Mouse (Mus musculus): Measurements from ENCODE around the gene Scarb1.
"Not testable (repeated sequence)": the region's sequence is repeated elsewhere in the genome, so short reads cannot be mapped to it uniquely, and the experiment has no call there.

Gene Scarb1

GRCm38 (mm10) chr5:125340547-125341262, at the start of gene Scarb1:
Gene Scarb1 (minus strand): TSS chr5:125341094.
- in situ Hi-C loops (cut with MboI, MseI), result loop anchor here in 1 of 2 experiments (25.0 kb wide), 1 partner anchor 703 kb away; the partner anchor contains the start of gene Atp6v0a2

GRCm38 (mm10) chr5:125389579-125390441, 48.9 kb upstream of the Scarb1 start, which contains the start of gene Ubc:
Gene Ubc (minus strand): TSS chr5:125390202.
- in situ Hi-C loops (cut with MboI, MseI), result no loop called here

- in situ Hi-C loops (cut with MboI, MseI), result no loop called here
These were observed 48.3 kb upstream of the Scarb1 start, which contains the start of gene Gm10382 for GRCm38 (mm10) chr5:125389131-125389578. Gene Gm10382 (plus strand): TSS chr5:125389322.

DNA sequence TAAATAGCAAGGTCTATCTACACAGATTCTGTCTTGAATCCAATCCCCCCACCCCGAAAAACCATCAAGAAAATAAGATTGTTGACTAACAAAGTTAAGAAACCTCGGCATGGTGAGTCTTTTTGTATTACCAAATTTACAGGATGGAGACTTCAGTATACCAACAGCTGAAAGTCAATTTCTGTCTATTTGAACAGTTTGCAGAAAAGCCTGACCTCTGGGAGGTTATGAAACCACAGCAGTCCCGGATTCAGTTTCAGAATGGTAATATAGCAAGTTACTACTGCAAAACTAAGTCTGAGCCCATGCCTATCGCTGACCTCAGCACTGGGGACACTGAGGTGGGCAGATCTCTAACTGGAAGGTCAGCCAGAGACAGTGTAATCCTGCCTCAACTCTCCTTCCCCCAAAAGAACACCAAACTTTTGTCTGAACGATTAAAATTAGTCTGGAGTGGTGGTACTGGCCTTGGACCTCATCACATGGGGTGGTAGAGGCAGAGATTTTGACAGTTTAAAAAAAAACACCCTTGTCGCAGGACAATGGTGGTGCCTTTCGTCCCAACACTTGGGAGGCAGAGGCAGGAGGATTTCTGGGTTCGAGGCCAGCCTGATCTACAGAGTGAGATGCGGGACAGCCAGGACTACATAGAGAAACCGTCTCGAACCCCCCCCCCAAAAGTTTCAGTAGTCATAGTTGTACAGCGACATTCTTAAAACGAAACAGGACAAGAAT, 47.6 kb upstream of the Scarb1 start:
- in situ Hi-C loops (cut with MboI, MseI), result no loop called here

GRCm38 (mm10) chr5:125387295-125387694, 46.4 kb upstream of the Scarb1 start:
- in situ Hi-C loops (cut with MboI, MseI), result not testable (repeated sequence)

DNA sequence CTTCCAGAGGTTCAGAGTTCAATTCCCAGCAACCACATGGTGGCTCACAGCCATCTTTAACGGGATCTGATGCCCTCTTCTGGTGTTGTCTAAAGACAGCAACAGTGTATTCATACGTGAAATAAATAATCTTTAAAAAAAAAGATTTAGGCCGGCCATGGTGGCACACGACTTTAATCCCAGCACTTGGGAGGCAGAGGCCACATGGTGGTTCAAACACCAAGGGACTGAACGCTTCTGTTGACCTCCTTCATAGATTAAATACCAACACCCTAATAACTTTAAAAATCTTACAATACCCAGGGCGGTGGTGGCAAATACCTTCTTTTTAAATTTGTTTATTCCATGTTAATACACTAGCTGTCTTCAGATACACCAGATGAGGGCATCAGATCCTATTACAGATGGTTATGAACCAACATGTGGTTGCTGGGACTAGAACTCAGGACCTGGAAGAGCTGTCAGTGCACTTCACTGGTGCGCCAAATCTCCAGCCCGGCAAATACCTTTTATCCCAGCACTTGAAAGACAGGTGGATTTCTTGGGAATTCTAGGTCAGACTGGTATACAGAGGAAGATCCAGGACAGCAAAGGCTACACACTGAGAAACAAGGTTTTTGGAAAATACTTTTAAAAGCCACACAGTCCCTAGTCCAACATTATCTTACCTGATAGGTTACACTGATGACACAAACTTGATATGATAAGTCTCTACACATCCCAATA, 44.5 kb upstream of the Scarb1 start:
- in situ Hi-C loops (cut with MboI, MseI), result no loop called here

DNA sequence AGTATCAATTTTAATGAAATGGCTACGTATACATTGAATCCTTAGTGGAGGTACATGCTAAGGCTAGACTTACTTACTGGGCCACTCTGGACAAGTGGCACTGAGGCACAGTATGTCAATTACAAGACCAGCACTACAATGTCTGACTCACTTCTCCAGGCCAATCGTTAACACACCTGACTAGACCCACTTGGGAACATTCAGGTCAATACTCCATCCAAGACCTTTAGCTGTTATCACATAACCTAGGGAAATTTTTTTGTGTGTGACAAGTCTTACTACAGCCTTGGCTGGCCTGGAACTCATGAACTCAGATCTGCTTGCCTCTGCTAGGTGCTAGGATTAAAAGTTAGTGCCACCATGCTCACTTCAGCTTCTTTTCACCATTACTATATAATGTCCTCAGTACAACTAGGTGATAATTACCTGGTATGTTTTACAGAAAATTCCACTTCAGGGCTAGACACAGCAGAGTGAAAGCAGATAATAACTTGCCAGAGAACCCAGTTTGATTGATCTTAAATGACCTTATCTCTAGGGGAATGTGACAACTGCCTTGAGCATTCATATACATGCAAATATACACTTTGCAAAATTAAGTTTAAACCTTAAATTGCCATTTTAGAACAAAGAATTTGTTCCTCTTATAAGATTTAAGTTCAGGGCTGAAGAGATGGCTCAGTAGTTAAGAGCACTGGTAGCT, 43.8 kb upstream of the Scarb1 start:
- in situ Hi-C loops (cut with MboI, MseI), result no loop called here

DNA sequence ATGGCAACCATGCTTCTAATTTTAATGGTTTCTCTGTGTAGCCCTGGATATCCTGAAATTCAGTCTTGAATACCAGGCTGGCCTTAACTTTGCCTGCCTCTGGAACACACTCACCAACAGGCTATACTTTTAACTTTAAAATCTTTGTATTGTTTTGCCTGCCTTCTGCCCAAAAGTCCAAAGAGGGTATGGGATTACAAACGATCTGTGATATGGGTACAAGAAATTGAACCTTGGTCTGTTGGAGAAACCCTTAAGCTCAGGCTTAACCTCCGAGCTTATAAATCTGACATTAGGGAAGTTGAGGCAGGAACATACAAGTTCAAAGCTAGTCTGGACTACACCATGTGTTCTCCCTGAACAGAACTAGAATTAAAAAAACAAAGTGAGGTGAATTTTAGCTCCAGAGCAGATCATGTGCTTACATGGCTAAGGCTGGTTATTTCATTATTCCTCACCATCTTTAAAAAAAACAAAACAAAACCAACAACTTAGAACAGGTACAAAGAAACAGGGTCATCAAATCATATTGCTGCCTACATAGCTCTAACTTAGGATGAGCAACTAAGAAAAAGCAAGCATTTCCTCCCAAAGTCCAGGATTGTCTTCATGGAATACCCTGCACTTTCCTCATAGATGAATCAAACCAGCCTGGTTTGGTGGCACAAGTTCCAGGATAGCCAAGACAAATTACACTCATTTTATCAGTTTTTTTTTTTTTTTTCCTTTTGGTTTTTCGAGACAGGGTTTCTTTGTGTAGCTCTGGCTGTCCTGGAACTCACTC, 42.9 kb upstream of the Scarb1 start:
- in situ Hi-C loops (cut with MboI, MseI), result no loop called here

DNA sequence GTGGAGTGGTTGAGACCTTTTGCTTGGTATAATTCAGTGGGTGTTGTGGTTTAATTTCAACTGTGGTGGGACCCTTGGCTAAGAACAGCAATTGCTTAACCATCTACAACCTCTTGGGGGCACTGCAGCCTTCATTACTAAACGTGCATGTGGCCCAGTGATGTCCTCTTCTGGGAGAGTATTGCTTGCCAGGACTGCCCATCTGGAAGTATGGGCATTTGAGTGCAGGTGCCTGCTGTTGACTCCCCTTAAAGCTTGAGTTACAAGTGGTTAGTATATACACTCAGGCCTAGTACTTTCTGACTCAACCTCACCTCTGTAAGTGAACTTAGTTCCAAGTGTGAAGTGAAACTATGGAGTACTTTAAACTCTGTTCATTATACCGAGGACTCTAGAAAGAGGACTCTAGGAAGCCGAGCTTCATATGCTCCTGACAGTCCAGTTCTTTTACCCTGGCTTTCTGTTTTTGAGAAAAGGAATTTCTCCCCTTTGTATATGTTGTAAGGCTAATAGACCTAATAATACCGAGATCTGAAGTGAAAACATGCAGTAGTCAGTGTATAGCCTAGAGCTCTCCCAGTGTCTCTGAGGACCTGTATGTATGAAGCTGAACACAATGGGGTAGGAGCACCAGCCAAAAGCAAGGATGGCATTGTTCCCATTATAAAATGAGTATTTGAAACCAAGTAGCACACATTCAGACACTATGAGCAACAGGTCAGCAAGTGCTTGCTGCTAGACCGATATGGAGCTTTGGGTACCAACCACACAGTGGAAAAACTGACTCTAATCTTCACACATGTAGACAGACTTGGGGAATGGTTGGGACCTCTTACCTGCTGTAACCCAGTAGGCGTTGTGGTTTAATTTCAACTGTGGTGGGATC, 42.0 kb upstream of the Scarb1 start:
- in situ Hi-C loops (cut with MboI, MseI), result no loop called here

DNA sequence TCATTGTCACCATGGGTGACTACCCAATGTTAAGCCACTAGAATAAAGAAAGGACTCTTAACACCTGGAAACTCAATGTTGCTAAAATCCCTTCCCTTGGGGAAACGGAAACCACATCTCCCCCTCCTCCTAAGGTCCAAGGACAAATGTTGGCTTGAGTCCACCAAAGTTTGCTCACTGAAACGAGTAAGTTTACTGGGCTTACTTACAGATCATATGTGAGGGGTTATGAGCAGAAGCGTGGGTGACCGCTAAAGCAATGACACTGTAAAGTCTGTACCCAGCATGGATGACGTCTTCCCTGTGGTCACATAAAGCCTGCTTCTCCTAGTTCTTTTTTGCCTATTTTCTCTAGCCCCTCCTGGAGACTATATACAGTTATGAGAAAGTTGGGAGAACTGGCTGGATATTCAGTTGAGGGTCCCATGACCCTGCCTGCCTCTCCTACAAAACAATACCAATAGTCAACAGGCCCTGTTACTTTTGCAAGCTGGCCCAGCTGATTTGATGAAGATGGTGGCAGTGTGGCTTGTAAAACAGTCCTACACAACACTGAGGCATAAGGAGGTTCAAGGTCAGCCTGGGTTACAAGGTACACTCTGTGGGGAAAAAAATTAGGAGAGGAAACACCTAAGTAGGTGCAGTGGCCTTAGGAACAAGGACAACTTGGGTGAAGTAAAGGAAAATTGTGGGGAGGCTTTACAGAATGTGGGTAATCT, 41.2 kb upstream of the Scarb1 start:
- in situ Hi-C loops (cut with MboI, MseI), result no loop called here

DNA sequence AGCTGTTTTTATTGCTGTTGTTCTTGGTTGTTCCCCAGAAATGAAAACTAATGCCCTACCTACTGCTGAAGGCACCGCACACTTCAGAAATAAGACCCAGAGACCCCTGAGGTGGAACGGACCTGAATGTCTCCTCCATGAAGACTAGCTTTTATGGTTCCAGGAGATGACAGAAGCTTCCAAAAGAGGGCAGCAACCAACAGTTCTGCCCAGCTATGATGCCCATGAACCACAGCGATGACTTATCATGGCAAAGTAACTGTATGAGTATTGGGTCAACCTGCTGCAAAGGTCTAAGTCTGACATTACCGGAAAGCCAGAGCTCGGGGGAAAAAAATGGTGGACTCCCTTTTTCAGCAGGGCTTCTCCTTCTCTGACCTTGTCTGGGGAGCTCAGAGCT, 38.0 kb upstream of the Scarb1 start:
- in situ Hi-C loops (cut with MboI, MseI), result no loop called here

- in situ Hi-C loops (cut with MboI, MseI), result no loop called here
These were observed 36.3 kb upstream of the Scarb1 start for GRCm38 (mm10) chr5:125377214-125377613.

DNA sequence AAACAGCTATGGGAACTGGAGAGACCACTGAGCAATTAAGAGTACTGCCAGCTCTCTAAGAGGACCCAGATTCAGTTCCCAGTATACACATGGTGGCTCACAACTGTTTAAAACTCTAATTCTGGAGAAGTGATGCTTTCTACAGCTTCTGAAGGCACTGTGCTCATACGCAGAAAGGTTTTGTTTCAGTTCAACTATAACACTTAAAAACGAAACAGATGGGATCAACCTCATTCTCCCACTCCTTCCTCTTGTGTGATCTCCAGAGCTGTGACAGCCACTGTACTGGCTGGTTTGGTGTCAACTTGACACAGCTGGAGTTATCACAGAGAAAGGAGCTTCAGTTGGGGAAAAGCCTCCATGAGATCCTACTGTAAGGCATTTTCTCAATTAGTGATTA, 35.0 kb upstream of the Scarb1 start:
- in situ Hi-C loops (cut with MboI, MseI), result no loop called here

DNA sequence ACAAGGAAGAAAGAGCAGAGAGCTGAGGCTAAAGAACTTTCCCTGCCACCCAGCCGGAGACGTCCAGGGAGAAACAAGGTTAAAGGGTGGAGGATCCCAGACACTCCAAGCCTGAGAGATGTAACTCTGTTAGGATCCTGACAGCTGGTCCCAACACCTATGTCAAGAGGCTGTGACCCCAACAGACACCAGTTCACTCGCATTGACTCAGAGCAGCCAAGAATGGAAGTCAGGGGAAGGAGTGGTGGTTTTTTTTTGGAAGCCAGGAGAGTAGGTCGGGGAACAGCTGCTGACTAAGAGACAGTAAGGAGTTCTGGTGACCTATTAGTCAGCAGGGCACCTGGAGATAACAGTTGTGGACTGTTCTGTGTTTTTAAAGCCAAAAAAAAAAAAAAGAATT, 31.1 kb upstream of the Scarb1 start:
- in situ Hi-C loops (cut with MboI, MseI), result no loop called here

DNA sequence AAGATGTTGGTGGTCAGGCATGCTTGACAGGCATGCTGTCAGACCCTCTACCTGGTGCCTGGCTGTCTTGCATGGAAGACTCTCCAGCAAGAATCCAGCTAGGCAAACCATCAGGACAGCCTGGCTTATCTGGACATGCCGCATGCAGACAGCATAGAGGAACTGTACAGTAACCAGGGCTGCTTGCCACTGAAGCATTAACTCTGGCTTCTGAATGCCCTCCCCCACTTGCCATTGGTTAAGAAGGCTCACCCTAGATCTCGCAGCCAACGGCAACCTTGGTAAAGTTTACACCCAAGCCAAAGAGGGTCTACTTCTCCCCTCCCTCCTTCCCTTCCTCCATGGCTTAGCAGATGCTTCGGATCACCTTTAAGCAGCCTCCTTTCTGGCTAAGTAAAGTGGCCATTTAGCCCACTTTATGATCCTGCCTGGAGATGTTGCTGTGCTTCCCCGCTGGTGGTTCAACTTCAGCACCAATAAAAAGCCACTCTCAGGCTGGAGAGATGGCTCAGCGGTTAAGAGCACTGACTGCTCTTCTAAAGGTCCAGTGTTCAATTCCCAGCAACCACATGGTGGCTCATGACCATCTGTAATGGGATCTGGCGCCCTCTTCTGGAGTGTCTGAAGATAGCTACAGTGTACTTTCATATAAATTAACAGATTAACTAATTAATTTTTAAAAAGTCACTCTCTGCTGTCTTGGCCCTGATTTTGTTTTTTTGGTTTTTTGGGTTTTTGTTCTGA, 30.2 kb upstream of the Scarb1 start:
- in situ Hi-C loops (cut with MboI, MseI), result no loop called here

DNA sequence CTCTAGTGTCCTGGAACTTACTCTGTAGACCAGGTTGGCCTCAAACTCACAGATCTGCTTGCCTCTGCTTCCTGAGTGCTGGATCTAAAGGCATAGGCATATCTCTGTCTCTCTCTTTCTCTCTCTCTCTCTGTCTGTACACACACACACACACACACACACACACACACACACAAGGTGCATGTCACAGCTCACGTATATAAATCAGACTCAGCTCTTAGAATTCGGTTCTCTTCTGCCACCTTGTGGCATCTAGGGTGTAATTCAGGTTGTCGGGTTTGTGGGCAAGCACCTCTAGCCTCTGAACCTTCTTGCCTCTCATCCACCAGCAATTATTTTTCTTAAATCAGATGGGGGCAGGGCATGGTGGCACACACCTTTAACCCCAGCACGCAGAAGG, 27.7 kb upstream of the Scarb1 start:
- in situ Hi-C loops (cut with MboI, MseI), result loop anchor here in 1 of 2 experiments (5.0 kb wide), 1 partner anchor 91 kb away; no protein-coding TSS in a partner anchor

- in situ Hi-C loops (cut with MboI, MseI), result loop anchor here in 1 of 2 experiments (5.0 kb wide), 1 partner anchor 91 kb away; no protein-coding TSS in a partner anchor
These were observed 27.3 kb upstream of the Scarb1 start for GRCm38 (mm10) chr5:125368156-125368555.
